8 mouse cellular contexts compared by ENCODE assay signal in genomic region chr6:29517139-29517538, GRCm38 (mm10). TPM values are rescaled to one million over a fixed set of nuclear protein-coding genes. Genes with fewer than 3 reads are reported as not detected.
DNase-seq lines count a peak whose midpoint lies in the region; ATAC-seq and TF ChIP-seq lines count a peak whose summit lies in the region.

No protein-coding gene starts in this region.

- no peak overlapping the region for H3K27ac ChIP-seq in forebrain, embryonic 11.5 days (ENCODE audit: low read depth, low read length)
- no peak overlapping the region for H3K27ac ChIP-seq in forebrain, embryonic 15.5 days (replicated peaks)
- H3K27ac ChIP-seq in forebrain, postnatal 0 days (ENCODE audit: low read depth, low read length): no peak overlapping the region
- H3K27ac ChIP-seq in midbrain, embryonic 12.5 days (replicated peaks): no peak overlapping the region

- H3K4me1 ChIP-seq in forebrain, embryonic 11.5 days (replicated peaks; ENCODE audit: control insufficient read depth, insufficient read depth, low read length): peaks cover 4% of the 10 kb centered on the region; the same call in 1 of the 2 replicates
- peaks cover 5% of the 10 kb centered on the region for H3K4me1 ChIP-seq in forebrain, embryonic 15.5 days
- H3K4me1 ChIP-seq in forebrain, postnatal 0 days (ENCODE audit: insufficient read depth): no peaks in the 10 kb centered on the region
- peaks cover 10% of the 10 kb centered on the region for H3K4me1 ChIP-seq in midbrain, embryonic 12.5 days

- peak; percentile 80 for DNase-seq in forebrain, embryonic 11.5 days (ENCODE audit: low spot score)
- DNase-seq in adrenal gland, postnatal 25 days: peak; percentile 79
- DNase-seq in forebrain, postnatal 0 days: no peak
- peak; percentile 83 for DNase-seq in induced T-regulatory cell, adult 2 months (ENCODE audit: low read depth)
- peak; percentile 34 to 37 for DNase-seq in left cerebral cortex, adult 8-10 months (ENCODE audit: low spot score in 2 of 2)
- DNase-seq in spleen, postnatal 36 days (ENCODE audit: low spot score in 2 of 2): peak; percentile 80 to 86

- no peaks in the 10 kb centered on the region; the same call in 1 of the 2 replicates for H3K27me3 ChIP-seq in forebrain, embryonic 11.5 days (ENCODE audit: control insufficient read depth, insufficient read depth, low read length)
- H3K27me3 ChIP-seq in forebrain, embryonic 15.5 days: no peaks in the 10 kb centered on the region
- no peaks in the 10 kb centered on the region for H3K27me3 ChIP-seq in forebrain, postnatal 0 days (ENCODE audit: insufficient read depth, low read length)
- H3K27me3 ChIP-seq in midbrain, embryonic 12.5 days: peaks cover 15% of the 10 kb centered on the region

- H3K9ac ChIP-seq in forebrain, embryonic 11.5 days (ENCODE audit: low read length): no peak overlapping the region
- H3K9ac ChIP-seq in forebrain, embryonic 15.5 days (replicated peaks): no peak overlapping the region
- no peak overlapping the region for H3K9ac ChIP-seq in forebrain, postnatal 0 days
- H3K9ac ChIP-seq in midbrain, embryonic 12.5 days (replicated peaks): no peak overlapping the region

- H3K4me2 ChIP-seq in forebrain, embryonic 11.5 days (ENCODE audit: low read depth, low read length, severe bottlenecking): no peak overlapping the region
- no peak overlapping the region for H3K4me2 ChIP-seq in forebrain, embryonic 15.5 days (replicated peaks)
- no peak overlapping the region for H3K4me2 ChIP-seq in forebrain, postnatal 0 days (ENCODE audit: low read depth)
- H3K4me2 ChIP-seq in midbrain, embryonic 12.5 days (replicated peaks): no peak overlapping the region

- no peaks in the 10 kb centered on the region for H3K9me3 ChIP-seq in forebrain, embryonic 11.5 days (ENCODE audit: control insufficient read depth, low read length)
- H3K9me3 ChIP-seq in forebrain, embryonic 15.5 days: no peaks in the 10 kb centered on the region
- H3K9me3 ChIP-seq in forebrain, postnatal 0 days (ENCODE audit: low read length): no peaks in the 10 kb centered on the region
- H3K9me3 ChIP-seq in midbrain, embryonic 12.5 days: no peaks in the 10 kb centered on the region

- no peak overlapping the region for H3K4me3 ChIP-seq in forebrain, embryonic 11.5 days (ENCODE audit: low read depth, low read length)
- no peak overlapping the region for H3K4me3 ChIP-seq in forebrain, embryonic 15.5 days
- H3K4me3 ChIP-seq in forebrain, postnatal 0 days (ENCODE audit: low read depth, low read length): no peak overlapping the region
- H3K4me3 ChIP-seq in midbrain, embryonic 12.5 days: no peak overlapping the region

- 10% methylated on average over 5 of the region's 5 CpGs for WGBS in forebrain, embryonic 11.5 days
- 8% methylated on average over 5 of the region's 5 CpGs for WGBS in forebrain, embryonic 15.5 days
- 2% methylated on average over 5 of the region's 5 CpGs for WGBS in forebrain, postnatal 0 days
- 8% methylated on average over 5 of the region's 5 CpGs for WGBS in midbrain, embryonic 12.5 days

- H3K36me3 ChIP-seq in forebrain, embryonic 11.5 days (ENCODE audit: control insufficient read depth, insufficient read depth, low read length): no peaks in the 10 kb centered on the region
- H3K36me3 ChIP-seq in forebrain, embryonic 15.5 days: no peaks in the 10 kb centered on the region
- no peaks in the 10 kb centered on the region for H3K36me3 ChIP-seq in forebrain, postnatal 0 days (ENCODE audit: insufficient read depth)
- no peaks in the 10 kb centered on the region for H3K36me3 ChIP-seq in midbrain, embryonic 12.5 days

- peak; percentile 61 for TF ChIP-seq CTCF in forebrain, postnatal 0 days (IDR thresholded peaks at IDR 0.05; ENCODE audit: low read depth)

- peak; percentile 30; the same call in 1 of the 2 replicates for ATAC-seq in forebrain, embryonic 11.5 days (replicated peaks; ENCODE audit: low FRiP score)
- ATAC-seq in forebrain, embryonic 15.5 days (replicated peaks): no peak
- no peak for ATAC-seq in forebrain, postnatal 0 days
- peak; percentile 47; the same call in 1 of the 2 replicates for ATAC-seq in midbrain, embryonic 12.5 days (ENCODE audit: low FRiP score, low read depth)

RNA-seq across cellular contexts. Expression of gene Irf5, which starts 9.3 kb away (rescaled TPM):
- 2.1 and 2.6 TPM in 2 replicates for polyA plus RNA-seq in forebrain, embryonic 11.5 days (2014; fragmentation: Nextera tagmentation; extraction: Ambion mirVana)
- polyA plus RNA-seq in forebrain, embryonic 15.5 days (2015; fragmentation: Nextera tagmentation; extraction: Ambion mirVana): 1.3 and 1.4 TPM in 2 replicates
- 2.6 and 4.6 TPM in 2 replicates for total RNA-seq in adrenal gland, postnatal 25 days (2021)
- 3.2 and 3.9 TPM in 2 replicates for total RNA-seq in forebrain, postnatal 0 days (2014; rRNA removed)
- polyA plus RNA-seq in forebrain, postnatal 0 days (2015; fragmentation: Nextera tagmentation; extraction: Ambion mirVana): 1.5 and 1.9 TPM in 2 replicates
- total RNA-seq in left cerebral cortex, adult 8-10 months (2022): 10 to 100 TPM in 1 of 4 experiments, 1 to 10 TPM in 3; 4.7 to 10.3 (median 6.5) TPM
- polyA plus RNA-seq in midbrain, embryonic 12.5 days (2016; fragmentation: Nextera tagmentation; extraction: Ambion mirVana): 1.5 and 2.7 TPM in 2 replicates

RNA-seq across cellular contexts. Expression of gene Kcp, which starts 9.4 kb away (rescaled TPM):
- polyA plus RNA-seq in forebrain, embryonic 11.5 days (2014; fragmentation: Nextera tagmentation; extraction: Ambion mirVana): 9.6 and 14.4 TPM in 2 replicates
- 9.6 and 13.3 TPM in 2 replicates for polyA plus RNA-seq in forebrain, embryonic 15.5 days (2015; fragmentation: Nextera tagmentation; extraction: Ambion mirVana)
- 2.6 and 3.1 TPM in 2 replicates for total RNA-seq in adrenal gland, postnatal 25 days (2021)
- total RNA-seq in forebrain, postnatal 0 days (2014; rRNA removed): 9.8 and 31.2 TPM in 2 replicates
- 5.2 and 6.7 TPM in 2 replicates for polyA plus RNA-seq in forebrain, postnatal 0 days (2015; fragmentation: Nextera tagmentation; extraction: Ambion mirVana)
- 1 to 10 TPM in 3 of 4 experiments, under 1 TPM in 1; 0.78 to 1.2 (median 1.1) TPM for total RNA-seq in left cerebral cortex, adult 8-10 months (2022)
- polyA plus RNA-seq in midbrain, embryonic 12.5 days (2016; fragmentation: Nextera tagmentation; extraction: Ambion mirVana): 13.7 and 17.2 TPM in 2 replicates

RNA-seq across cellular contexts. Expression of gene Atp6v1fnb, which starts 45.9 kb away (rescaled TPM):
- polyA plus RNA-seq in forebrain, embryonic 11.5 days (2014; fragmentation: Nextera tagmentation; extraction: Ambion mirVana): 0.29 TPM in 1 of 2 replicates, not detected in the other
- 0.29 TPM in 1 of 2 replicates, not detected in the other for polyA plus RNA-seq in forebrain, embryonic 15.5 days (2015; fragmentation: Nextera tagmentation; extraction: Ambion mirVana)
- not detected in 2 replicates for total RNA-seq in adrenal gland, postnatal 25 days (2021)
- total RNA-seq in forebrain, postnatal 0 days (2014; rRNA removed): 0.31 and 1.7 TPM in 2 replicates
- polyA plus RNA-seq in forebrain, postnatal 0 days (2015; fragmentation: Nextera tagmentation; extraction: Ambion mirVana): 0.42 TPM in 1 of 2 replicates, not detected in the other
- total RNA-seq in left cerebral cortex, adult 8-10 months (2022): under 1 TPM in 2 of 4 experiments, not detected in 2; 0.57 to 0.89 TPM
- polyA plus RNA-seq in midbrain, embryonic 12.5 days (2016; fragmentation: Nextera tagmentation; extraction: Ambion mirVana): not detected in 2 replicates

RNA-seq across cellular contexts. Expression of gene Atp6v1f, which starts 49.6 kb away (rescaled TPM):
- 164 and 190 TPM in 2 replicates for polyA plus RNA-seq in forebrain, embryonic 11.5 days (2014; fragmentation: Nextera tagmentation; extraction: Ambion mirVana)
- 327 TPM in 2 replicates for polyA plus RNA-seq in forebrain, embryonic 15.5 days (2015; fragmentation: Nextera tagmentation; extraction: Ambion mirVana)
- total RNA-seq in adrenal gland, postnatal 25 days (2021): 195 TPM in 2 replicates
- 279 and 344 TPM in 2 replicates for total RNA-seq in forebrain, postnatal 0 days (2014; rRNA removed)
- 362 and 434 TPM in 2 replicates for polyA plus RNA-seq in forebrain, postnatal 0 days (2015; fragmentation: Nextera tagmentation; extraction: Ambion mirVana)
- total RNA-seq in left cerebral cortex, adult 8-10 months (2022): 100 to 1,000 TPM; 249 to 281 (median 259) TPM
- polyA plus RNA-seq in midbrain, embryonic 12.5 days (2016; fragmentation: Nextera tagmentation; extraction: Ambion mirVana): 210 and 211 TPM in 2 replicates

Comparison
In these comparisons a context has a peak if more than half of its experiments do, and no peak if none do; other contexts are left out.
1. ATAC-seq: peak in forebrain, embryonic 11.5 days (single experiment) and midbrain, embryonic 12.5 days (single experiment); none in forebrain, embryonic 15.5 days (single experiment) and forebrain, postnatal 0 days (single experiment).